Mouse (Mus musculus) cerebellum, adult 9-11 months (tissue): Measurements from ENCODE around the gene Sim2.

ENCODE experiments used
- DNase-seq: peaks from one replicate; pipeline ENCODE4 v3.0.0; 2022

The Sim2 gene

GRCm38 (mm10) chr16:94084711-94085602 lies at the start of gene Sim2:
Gene Sim2 (plus strand): TSS chr16:94084931.
- no peak for DNase-seq

DNA sequence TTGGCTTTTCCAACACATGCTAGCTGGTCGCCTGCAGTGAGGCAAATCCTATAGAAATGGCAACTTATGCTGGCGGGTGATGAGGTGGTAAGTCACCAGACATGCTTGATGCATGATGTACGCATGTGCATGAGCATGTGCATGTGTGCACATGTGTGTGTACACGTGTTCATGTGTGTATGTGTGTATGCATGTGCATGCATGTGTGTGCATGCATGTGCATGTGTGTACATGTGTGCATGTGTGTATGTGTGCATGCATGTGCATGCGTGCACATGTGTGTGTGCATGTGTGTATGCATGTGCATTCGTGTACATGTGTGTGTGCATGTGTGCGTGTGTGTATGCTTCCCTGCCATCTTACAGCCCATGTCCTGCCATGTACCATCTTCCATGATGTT lies 47.5 kb upstream of the Sim2 start:
- no peak for DNase-seq

DNA sequence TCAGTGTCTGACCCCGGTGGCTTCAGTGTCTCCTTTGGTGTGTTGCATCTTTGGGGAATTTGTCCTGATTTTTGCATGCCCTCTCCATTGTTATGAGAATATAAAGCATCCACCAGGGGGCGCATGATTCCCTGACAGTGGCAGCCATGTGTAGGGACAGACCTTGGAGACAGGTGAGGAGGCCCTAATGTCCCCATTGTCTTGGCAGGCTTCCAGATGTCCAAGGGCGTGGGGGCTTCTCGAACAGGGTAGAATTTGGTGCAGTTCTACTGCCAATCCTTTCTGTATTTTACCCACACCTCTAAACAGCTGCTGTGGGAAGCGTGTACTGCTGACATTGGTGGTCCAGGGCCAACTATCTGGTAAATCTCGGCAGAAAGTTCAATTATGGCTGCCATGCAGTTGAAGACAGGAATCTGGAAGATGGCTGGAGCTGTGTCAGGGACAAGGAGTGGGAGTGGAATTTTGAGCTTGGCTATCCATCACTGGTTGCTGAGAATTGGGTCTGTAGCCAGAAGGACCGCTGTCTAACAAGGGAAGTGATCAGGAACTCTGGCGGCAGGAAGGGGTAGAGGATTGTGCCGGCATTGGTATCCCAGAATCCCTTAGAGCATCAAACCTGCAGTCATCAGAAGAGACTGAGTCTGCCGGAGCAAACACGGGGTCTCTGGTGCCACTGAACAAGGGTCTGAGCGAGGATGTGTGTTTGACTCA lies 46.3 kb upstream of the Sim2 start:
- DNase-seq: peak; percentile 44

DNA sequence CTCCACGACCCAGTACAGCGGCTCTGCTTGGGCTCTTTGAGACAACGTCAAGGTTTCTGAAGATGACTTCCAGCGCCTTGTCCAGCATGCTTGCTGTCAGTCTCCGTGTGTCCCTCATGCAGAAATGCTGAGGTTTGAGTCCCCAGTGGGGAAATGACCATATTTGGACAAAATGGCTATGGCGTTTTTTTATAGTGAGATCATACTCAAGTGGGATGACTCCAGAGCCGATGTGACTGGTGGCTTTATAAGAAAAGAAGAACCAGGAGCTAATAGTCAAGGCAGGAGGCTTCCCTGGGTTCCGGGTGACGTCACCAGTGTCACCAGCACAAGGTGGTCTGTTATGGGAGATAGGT lies 45.8 kb upstream of the Sim2 start:
- DNase-seq: no peak

- no peak for DNase-seq
Observed at GRCm38 (mm10) chr16:94040485-94040884, 44.2 kb upstream of the Sim2 start.

GRCm38 (mm10) chr16:94041065-94041712 lies 43.5 kb upstream of the Sim2 start:
- DNase-seq: no peak

DNA sequence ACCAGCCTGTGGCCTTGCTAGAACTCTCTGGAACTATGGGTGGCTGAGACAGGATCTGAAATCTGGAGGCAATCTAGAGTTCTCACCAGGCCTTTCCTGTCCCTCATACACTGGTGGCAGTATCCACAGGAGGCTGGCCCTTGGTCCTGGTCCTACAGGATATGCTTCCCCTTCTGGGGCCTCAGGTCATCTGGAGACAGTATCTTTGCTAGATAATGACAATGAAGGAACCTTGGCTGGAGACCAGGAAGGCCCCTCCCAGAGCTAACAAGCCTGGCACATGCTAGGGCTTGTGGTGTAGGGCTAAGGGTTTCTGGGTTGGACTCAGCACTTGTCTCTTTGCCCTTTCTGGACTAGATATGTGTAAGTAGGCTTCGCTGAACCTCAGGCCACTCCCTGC lies 40.9 kb upstream of the Sim2 start:
- DNase-seq: no peak

DNA sequence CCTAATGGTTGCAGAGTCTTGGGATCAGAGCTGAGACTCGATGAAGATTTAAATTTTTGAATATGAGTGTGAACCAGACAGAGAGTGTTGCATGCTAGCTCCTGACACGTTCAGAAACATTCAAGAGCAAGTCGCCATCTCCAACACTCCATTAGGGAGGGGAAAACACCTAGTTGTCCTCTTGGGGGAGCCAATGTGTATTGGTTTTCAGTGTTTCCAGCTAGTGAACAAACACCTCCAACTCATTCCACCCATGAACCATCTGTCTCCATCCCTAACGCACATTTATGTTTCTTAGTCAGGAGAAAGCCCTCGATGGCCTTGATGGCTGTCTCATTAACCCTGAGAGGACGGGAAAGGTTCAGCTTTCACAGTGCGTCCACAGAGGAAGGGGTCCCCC lies 39.7 kb upstream of the Sim2 start:
- no peak for DNase-seq

DNA sequence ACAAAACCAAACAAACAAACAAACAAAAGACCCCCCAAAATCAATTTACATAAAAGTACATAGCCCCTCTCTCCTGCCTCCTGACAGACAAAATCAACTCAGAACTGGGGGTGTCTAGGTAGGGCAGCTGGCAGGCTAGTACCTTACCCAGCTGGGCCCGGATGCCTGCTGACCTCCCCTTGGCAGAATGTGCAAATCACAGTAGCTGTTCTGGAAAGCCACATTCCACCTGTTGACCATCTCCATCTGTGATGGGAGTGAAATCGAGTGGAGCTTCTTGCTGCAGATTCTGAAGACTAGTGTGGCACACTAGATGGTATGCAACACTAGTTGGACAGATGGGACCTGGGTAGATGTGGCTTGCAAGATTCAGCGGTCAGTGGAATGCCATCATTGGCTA lies 34.4 kb upstream of the Sim2 start:
- DNase-seq: peak; percentile 67

- DNase-seq: no peak
Observed at GRCm38 (mm10) chr16:94055176-94055575, 29.6 kb upstream of the Sim2 start.

DNA sequence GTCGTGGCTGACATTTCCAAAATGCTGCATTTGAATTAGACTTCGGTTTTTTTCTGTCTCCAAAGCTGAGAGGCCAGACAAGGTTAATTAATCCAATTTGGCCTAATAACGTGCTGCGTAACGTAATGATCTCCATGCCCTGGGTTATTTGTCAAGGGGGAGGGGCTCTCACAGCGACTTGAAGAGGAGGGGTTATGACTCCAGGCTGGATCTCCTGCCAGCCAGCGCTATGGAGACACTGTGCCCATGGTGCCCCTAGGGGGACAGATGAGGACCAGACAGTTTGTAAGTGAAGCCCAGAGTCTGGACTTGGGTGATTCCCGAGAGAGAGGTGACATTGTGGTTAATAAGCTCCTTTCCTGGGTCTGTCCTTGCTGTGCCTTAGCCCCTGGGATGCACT lies 29.2 kb upstream of the Sim2 start:
- no peak for DNase-seq

GRCm38 (mm10) chr16:94059820-94060219 lies 24.9 kb upstream of the Sim2 start:
- DNase-seq: no peak

GRCm38 (mm10) chr16:94064211-94064610 lies 20.5 kb upstream of the Sim2 start:
- no peak for DNase-seq

DNA sequence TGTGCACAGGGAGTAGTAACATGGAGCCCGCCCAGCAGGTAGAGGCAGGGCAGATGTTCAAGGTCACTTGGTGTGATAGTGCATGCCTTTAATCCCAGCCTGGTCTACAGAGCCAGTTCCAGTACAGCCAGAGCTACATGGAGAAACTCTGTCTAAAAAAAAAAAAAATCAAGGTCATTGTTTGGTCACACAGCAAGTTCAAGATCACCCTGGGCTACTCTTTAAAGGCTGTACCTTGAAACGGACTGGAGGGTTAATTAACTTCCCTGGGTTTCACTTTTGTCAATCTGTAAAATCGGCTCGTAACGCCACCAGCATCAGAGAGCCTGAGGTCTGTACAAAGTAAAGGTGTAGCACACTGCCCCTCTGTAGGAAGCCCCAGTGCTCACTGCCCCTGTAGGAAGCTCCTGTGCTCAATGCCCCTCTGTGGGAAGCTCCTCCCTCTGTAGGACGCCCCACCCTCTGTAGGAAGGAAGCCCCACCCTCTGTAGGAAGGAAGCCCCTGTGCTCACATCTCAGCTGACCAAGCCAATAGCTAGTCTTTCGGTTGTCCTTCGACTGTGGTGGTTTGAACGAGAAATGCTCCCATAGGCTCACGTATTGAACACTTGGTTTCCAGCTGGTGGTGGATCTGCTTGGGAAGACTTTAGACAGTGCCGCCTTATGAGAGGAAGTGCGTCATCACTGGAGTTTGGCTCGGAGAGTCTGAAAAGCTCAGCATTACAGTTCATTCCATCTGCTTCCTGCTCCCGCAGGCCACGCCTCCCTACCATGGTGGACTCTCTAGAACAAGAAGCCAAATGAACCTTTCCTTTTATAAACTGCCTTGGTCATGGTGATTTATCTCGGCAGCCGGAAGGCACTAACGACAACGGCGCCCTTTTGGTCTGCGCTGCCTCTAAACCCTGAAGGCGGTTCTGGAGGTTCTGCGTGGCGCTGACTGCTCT lies 18.7 kb upstream of the Sim2 start:
- no peak for DNase-seq

- no peak for DNase-seq
Observed at GRCm38 (mm10) chr16:94066771-94067170, 18.0 kb upstream of the Sim2 start.

DNA sequence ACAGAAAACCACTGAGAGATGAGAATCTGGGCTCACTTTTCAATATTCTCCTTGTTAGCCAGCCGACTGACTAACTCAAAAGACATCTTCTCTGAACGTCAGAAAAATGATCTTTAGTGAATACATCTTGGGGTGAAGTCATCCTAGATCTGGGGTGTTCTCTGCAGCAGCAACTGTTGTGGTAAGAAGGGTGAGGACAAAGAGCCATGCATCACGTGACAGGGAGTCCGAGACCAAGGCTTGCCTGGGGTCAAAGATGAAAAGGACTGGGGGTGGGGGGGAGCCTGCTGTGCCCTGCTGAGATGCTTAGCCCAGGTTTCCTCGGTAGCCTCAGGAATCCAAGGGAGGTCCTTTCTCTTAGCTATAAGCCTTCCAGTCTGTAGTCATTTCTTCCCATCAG lies 17.5 kb upstream of the Sim2 start:
- DNase-seq: no peak

DNA sequence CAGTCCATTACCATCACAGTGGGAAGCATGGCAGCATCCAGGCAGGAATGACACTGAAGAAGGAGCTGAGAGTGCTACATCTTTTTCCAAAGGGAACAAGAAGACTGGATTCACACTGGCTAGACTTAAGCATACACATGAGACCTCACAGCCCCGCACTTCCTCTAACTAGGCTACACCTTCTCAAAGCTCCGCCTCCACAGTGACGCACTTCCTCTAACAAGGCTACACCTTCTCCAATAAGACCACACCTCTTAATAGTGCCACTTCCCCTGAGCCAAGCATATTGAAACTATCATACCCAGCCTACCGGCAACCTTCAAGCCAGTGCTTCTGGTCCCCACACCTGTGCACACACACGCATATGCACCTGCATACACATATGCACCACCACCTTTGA lies 15.7 kb upstream of the Sim2 start:
- no peak for DNase-seq

GRCm38 (mm10) chr16:94070920-94071319 lies 13.8 kb upstream of the Sim2 start:
- no peak for DNase-seq

GRCm38 (mm10) chr16:94071468-94071867 lies 13.3 kb upstream of the Sim2 start:
- no peak for DNase-seq

DNA sequence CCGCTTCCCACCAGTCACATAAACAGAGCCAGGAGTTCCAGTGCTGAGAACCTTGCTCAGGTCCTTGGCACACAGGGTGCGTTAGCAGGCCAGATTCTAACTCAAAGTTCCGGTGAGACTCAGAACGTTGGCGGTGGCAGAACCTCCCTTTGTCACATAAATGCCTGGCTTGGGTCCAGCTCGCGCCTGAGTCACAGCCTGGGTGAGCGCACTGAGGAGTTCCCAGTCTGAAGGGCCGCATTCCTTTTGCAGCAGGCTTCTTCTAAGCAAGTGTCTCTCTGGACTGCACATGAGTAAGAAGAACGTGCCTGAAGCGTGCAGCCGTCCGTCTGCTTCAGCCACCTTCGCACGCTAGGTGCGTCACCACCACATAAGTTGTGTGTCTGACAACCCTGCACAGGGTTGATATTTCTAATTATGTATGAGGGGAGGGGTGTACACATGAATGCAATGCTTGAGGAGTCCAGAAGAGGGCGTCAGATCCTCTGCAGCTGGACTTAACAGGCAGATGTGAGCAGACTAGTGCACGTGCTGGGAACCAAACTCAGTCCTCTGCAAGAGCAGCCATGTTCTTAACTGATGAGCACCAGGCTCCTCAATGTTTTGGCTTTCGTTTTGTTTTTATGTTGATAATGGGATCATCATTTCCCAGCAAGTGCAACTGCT lies 9.2 kb upstream of the Sim2 start:
- no peak for DNase-seq

DNA sequence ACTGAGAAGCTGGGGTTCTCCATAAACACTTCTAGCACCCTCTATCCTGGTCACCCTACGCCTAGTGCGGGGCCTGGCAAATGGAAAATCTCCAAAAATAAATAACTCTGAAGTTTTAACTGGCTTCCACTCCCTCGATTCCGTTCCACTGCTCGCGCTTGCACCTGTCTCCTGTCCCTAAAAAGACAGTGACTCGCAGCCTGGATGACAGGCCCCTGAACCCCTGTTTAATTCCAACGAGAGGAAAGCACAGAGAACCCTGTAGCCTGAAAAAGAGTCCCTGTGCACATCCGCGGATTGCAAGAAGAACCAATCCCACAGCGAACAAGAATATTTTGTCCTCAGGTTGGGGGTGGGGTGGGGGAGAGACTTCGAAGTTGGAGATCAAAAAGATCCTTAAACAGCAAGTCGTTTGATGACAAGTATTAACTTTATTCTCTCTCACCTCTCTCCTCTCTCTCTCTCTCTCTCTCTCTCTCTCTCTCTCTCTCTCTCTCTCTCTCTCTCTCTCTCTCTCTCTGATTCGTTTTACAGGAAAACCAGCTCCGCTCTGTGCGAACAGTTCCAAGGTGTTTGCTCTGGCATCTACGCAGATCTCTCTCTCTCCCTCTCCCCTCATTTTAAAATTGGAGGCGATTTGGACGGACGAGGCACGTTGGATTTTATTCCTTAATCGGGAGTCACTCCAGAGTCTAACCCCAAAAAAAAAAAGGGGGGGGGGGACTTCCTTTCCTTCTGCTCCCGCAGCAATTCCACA lies 6.2 kb upstream of the Sim2 start:
- DNase-seq: no peak
